Mouse (Mus musculus) ovary, adult 18-20 months (tissue): ENCODE measurements around the gene Mrpl27.
"Not testable (repeated sequence)": the region's sequence is repeated elsewhere in the genome, so short reads cannot be mapped to it uniquely, and the experiment has no call there.

Source experiments
- DNase-seq: peaks from one replicate; pipeline ENCODE4 v3.0.0; 2022; ENCODE audit warnings: low spot score, mixed read lengths

Gene Mrpl27

GRCm38 (mm10) chr11:94674984-94675383 is 21.4 kb downstream of the Mrpl27 start:
- no peak for DNase-seq

- no peak for DNase-seq
These were observed 21.9 kb downstream of the Mrpl27 start for GRCm38 (mm10) chr11:94675446-94675845.

- no peak for DNase-seq
These were observed 22.7 kb downstream of the Mrpl27 start for GRCm38 (mm10) chr11:94676308-94676707.

GRCm38 (mm10) chr11:94676754-94677606 is 23.4 kb downstream of the Mrpl27 start, which contains the start of gene Xylt2:
Gene Xylt2 (minus strand): TSS chr11:94677515.
- DNase-seq = peak; percentile 86

- no peak for DNase-seq
These were observed 24.1 kb downstream of the Mrpl27 start for GRCm38 (mm10) chr11:94677607-94678145.

GRCm38 (mm10) chr11:94680639-94681038 is 27.1 kb downstream of the Mrpl27 start:
- no peak for DNase-seq

- no peak for DNase-seq
These were observed 28.1 kb downstream of the Mrpl27 start for GRCm38 (mm10) chr11:94681640-94682039.

GRCm38 (mm10) chr11:94682427-94682826 is 28.9 kb downstream of the Mrpl27 start:
- DNase-seq = no peak

GRCm38 (mm10) chr11:94687178-94687577 is 33.6 kb downstream of the Mrpl27 start:
- DNase-seq = no peak

GRCm38 (mm10) chr11:94692502-94692901 is 38.9 kb downstream of the Mrpl27 start:
- not testable (repeated sequence) for DNase-seq

- no peak for DNase-seq
These were observed 41.9 kb downstream of the Mrpl27 start for GRCm38 (mm10) chr11:94695508-94695907.

- no peak for DNase-seq
These were observed 43.6 kb downstream of the Mrpl27 start for GRCm38 (mm10) chr11:94697140-94697539.

GRCm38 (mm10) chr11:94697703-94698464 is 44.3 kb downstream of the Mrpl27 start:
- DNase-seq = no peak

GRCm38 (mm10) chr11:94699399-94699798 is 45.8 kb downstream of the Mrpl27 start:
- no peak for DNase-seq

- no peak for DNase-seq
These were observed 48.0 kb downstream of the Mrpl27 start for GRCm38 (mm10) chr11:94701401-94702215.

GRCm38 (mm10) chr11:94702216-94702610 is 48.6 kb downstream of the Mrpl27 start:
- no peak for DNase-seq

GRCm38 (mm10) chr11:94704020-94704419 is 50.5 kb downstream of the Mrpl27 start:
- no peak for DNase-seq

- DNase-seq = no peak
These were observed 50.9 kb downstream of the Mrpl27 start, which contains the start of gene Gm11541 for GRCm38 (mm10) chr11:94704472-94704871. Gene Gm11541 (minus strand): TSS chr11:94704499.
